Mouse (Mus musculus) CH12.LX (cell line): Measurements from ENCODE around the gene Zfp874a. TPM values are rescaled to one million over a fixed set of nuclear protein-coding genes. Genes with fewer than 3 reads are reported as not detected.

Experiments
- polyA plus RNA-seq: library from polyadenylated mRNA; unstranded; fragments of >175 nt; gene quantifications from 2 replicates; pipeline ENCODE4 v1.2.1, GENCODE M21; 2012; ENCODE audit warnings: low read depth; ENCODE audit not compliant: insufficient read length
- total RNA-seq, 2 experiments: library from RNA; depleted of rRNA; stranded (reverse); fragments of 300-350 nt in 1 of 2; fragments of >200 nt in 1 of 2; gene quantifications; 2 replicates each; pipeline ENCODE4 v1.2.3; 2012 to 2014

The Zfp874a gene
- total and polyA plus RNA-seq, 3 experiments, result 6.5 to 16.8 (median 7.6) TPM

Other genes starting within 250 kb of the Zfp874a start
- 1.6 and 2.3 TPM in 2 replicates for gene Zfp458, start 173.2 kb downstream of the Zfp874a start, total RNA-seq (2012; rRNA removed)
- gene Zfp458, start 173.2 kb downstream of the Zfp874a start, total RNA-seq (2014; rRNA removed), result 3.2 and 3.3 TPM in 2 replicates
- gene Zfp458, start 173.2 kb downstream of the Zfp874a start, polyA plus RNA-seq, result 1.6 and 2.4 TPM in 2 replicates
- 0.97 and 0.98 TPM in 2 replicates for gene Zfp457, start 145.1 kb downstream of the Zfp874a start, total RNA-seq (2012; rRNA removed)
- 0.66 TPM in 1 of 2 replicates, not detected in the other for gene Zfp457, start 145.1 kb downstream of the Zfp874a start, total RNA-seq (2014; rRNA removed)
- 0.40 and 0.57 TPM in 2 replicates for gene Zfp457, start 145.1 kb downstream of the Zfp874a start, polyA plus RNA-seq
- gene Zfp595, start 119.1 kb downstream of the Zfp874a start, total RNA-seq (2012; rRNA removed), result 4.6 and 5.4 TPM in 2 replicates
- gene Zfp595, start 119.1 kb downstream of the Zfp874a start, total RNA-seq (2014; rRNA removed), result 10.1 and 13.7 TPM in 2 replicates
- 5.4 and 6.4 TPM in 2 replicates for gene Zfp595, start 119.1 kb downstream of the Zfp874a start, polyA plus RNA-seq
- gene Gm28044, start 91.1 kb downstream of the Zfp874a start, total RNA-seq (2012; rRNA removed), result 1.0 and 1.1 TPM in 2 replicates
- gene Gm28044, start 91.1 kb downstream of the Zfp874a start, total RNA-seq (2014; rRNA removed), result not detected in 2 replicates
- gene Gm28044, start 91.1 kb downstream of the Zfp874a start, polyA plus RNA-seq, result 0.89 and 1.0 TPM in 2 replicates
- 1.8 and 2.3 TPM in 2 replicates for gene Zfp953, start 91.0 kb downstream of the Zfp874a start, total RNA-seq (2012; rRNA removed)
- gene Zfp953, start 91.0 kb downstream of the Zfp874a start, total RNA-seq (2014; rRNA removed), result 4.6 and 5.6 TPM in 2 replicates
- gene Zfp953, start 91.0 kb downstream of the Zfp874a start, polyA plus RNA-seq, result 3.6 and 4.2 TPM in 2 replicates
- gene Gm28041, start 75.9 kb downstream of the Zfp874a start, total RNA-seq (2012; rRNA removed), result 1.7 and 2.3 TPM in 2 replicates
- 0.61 and 1.1 TPM in 2 replicates for gene Gm28041, start 75.9 kb downstream of the Zfp874a start, total RNA-seq (2014; rRNA removed)
- gene Gm28041, start 75.9 kb downstream of the Zfp874a start, polyA plus RNA-seq, result 1.8 TPM in 1 of 2 replicates, not detected in the other
- 4.7 and 5.1 TPM in 2 replicates for gene Zfp456, start 75.8 kb downstream of the Zfp874a start, total RNA-seq (2012; rRNA removed)
- 7.4 and 8.0 TPM in 2 replicates for gene Zfp456, start 75.8 kb downstream of the Zfp874a start, total RNA-seq (2014; rRNA removed)
- gene Zfp456, start 75.8 kb downstream of the Zfp874a start, polyA plus RNA-seq, result 2.4 and 3.6 TPM in 2 replicates
- 8.3 and 9.0 TPM in 2 replicates for gene Zfp429, start 51.8 kb downstream of the Zfp874a start, total RNA-seq (2012; rRNA removed)
- 17.4 and 18.2 TPM in 2 replicates for gene Zfp429, start 51.8 kb downstream of the Zfp874a start, total RNA-seq (2014; rRNA removed)
- 8.0 and 10.5 TPM in 2 replicates for gene Zfp429, start 51.8 kb downstream of the Zfp874a start, polyA plus RNA-seq
- 0.47 and 0.63 TPM in 2 replicates for gene Zfp459, start 30.2 kb downstream of the Zfp874a start, total RNA-seq (2012; rRNA removed)
- 0.12 TPM in 1 of 2 replicates, not detected in the other for gene Zfp459, start 30.2 kb downstream of the Zfp874a start, total RNA-seq (2014; rRNA removed)
- gene Zfp459, start 30.2 kb downstream of the Zfp874a start, polyA plus RNA-seq, result not detected in 2 replicates
- gene Zfp874b, start 32.6 kb upstream of the Zfp874a start, total RNA-seq (2012; rRNA removed), result 4.7 and 4.8 TPM in 2 replicates
- 8.0 and 8.7 TPM in 2 replicates for gene Zfp874b, start 32.6 kb upstream of the Zfp874a start, total RNA-seq (2014; rRNA removed)
- 1.8 and 2.1 TPM in 2 replicates for gene Zfp874b, start 32.6 kb upstream of the Zfp874a start, polyA plus RNA-seq
- 4.3 and 5.2 TPM in 2 replicates for gene Zfp58, start 48.9 kb upstream of the Zfp874a start, total RNA-seq (2012; rRNA removed)
- 5.9 and 6.4 TPM in 2 replicates for gene Zfp58, start 48.9 kb upstream of the Zfp874a start, total RNA-seq (2014; rRNA removed)
- 2.7 and 2.9 TPM in 2 replicates for gene Zfp58, start 48.9 kb upstream of the Zfp874a start, polyA plus RNA-seq
- 0.08 TPM in 1 of 2 replicates, not detected in the other for gene Gm26965, start 74.5 kb upstream of the Zfp874a start, total RNA-seq (2012; rRNA removed)
- gene Gm26965, start 74.5 kb upstream of the Zfp874a start, total RNA-seq (2014; rRNA removed), result not detected in 2 replicates
- not detected in 2 replicates for gene Gm26965, start 74.5 kb upstream of the Zfp874a start, polyA plus RNA-seq
- gene Zfp87, start 74.6 kb upstream of the Zfp874a start, total RNA-seq (2012; rRNA removed), result 11.4 and 12.2 TPM in 2 replicates
- 20.7 and 25.0 TPM in 2 replicates for gene Zfp87, start 74.6 kb upstream of the Zfp874a start, total RNA-seq (2014; rRNA removed)
- 10.3 and 13.8 TPM in 2 replicates for gene Zfp87, start 74.6 kb upstream of the Zfp874a start, polyA plus RNA-seq
- 9.1 and 11.5 TPM in 2 replicates for gene Zfp748, start 102.2 kb upstream of the Zfp874a start, total RNA-seq (2012; rRNA removed)
- 14.8 and 16.3 TPM in 2 replicates for gene Zfp748, start 102.2 kb upstream of the Zfp874a start, total RNA-seq (2014; rRNA removed)
- 6.6 and 8.1 TPM in 2 replicates for gene Zfp748, start 102.2 kb upstream of the Zfp874a start, polyA plus RNA-seq
- gene Zfp729b, start 158.1 kb upstream of the Zfp874a start, total RNA-seq (2012; rRNA removed), result 4.8 and 6.4 TPM in 2 replicates
- gene Zfp729b, start 158.1 kb upstream of the Zfp874a start, total RNA-seq (2014; rRNA removed), result 13.4 and 17.9 TPM in 2 replicates
- 6.5 and 6.6 TPM in 2 replicates for gene Zfp729b, start 158.1 kb upstream of the Zfp874a start, polyA plus RNA-seq
- not detected in 2 replicates for gene Gm49345, start 186.1 kb upstream of the Zfp874a start, total RNA-seq (2012; rRNA removed)
- gene Gm49345, start 186.1 kb upstream of the Zfp874a start, total RNA-seq (2014; rRNA removed), result not detected in 2 replicates
- gene Gm49345, start 186.1 kb upstream of the Zfp874a start, polyA plus RNA-seq, result 1.2 and 1.5 TPM in 2 replicates
- 3.6 and 3.7 TPM in 2 replicates for gene Zfp729a, start 186.2 kb upstream of the Zfp874a start, total RNA-seq (2012; rRNA removed)
- 11.2 and 12.6 TPM in 2 replicates for gene Zfp729a, start 186.2 kb upstream of the Zfp874a start, total RNA-seq (2014; rRNA removed)
- 4.6 and 4.8 TPM in 2 replicates for gene Zfp729a, start 186.2 kb upstream of the Zfp874a start, polyA plus RNA-seq
- 7.3 TPM in 2 replicates for gene Zfp738, start 235.4 kb upstream of the Zfp874a start, total RNA-seq (2012; rRNA removed)
- gene Zfp738, start 235.4 kb upstream of the Zfp874a start, total RNA-seq (2014; rRNA removed), result 9.4 and 10.3 TPM in 2 replicates
- 4.7 and 4.9 TPM in 2 replicates for gene Zfp738, start 235.4 kb upstream of the Zfp874a start, polyA plus RNA-seq